8 mouse cellular contexts compared by ENCODE assay signal in genomic region chr3:89522450-89523128, GRCm38 (mm10). TPM values are rescaled to one million over a fixed set of nuclear protein-coding genes. Genes with fewer than 3 reads are reported as not detected.
DNase-seq lines count a peak whose midpoint lies in the region; ATAC-seq and TF ChIP-seq lines count a peak whose summit lies in the region.

No protein-coding gene starts in this region.

- H3K4me2 ChIP-seq in lung, embryonic 16.5 days (ENCODE audit: low read depth, low read length): peak overlapping the region; percentile 91; the same call in 1 of the 2 replicates
- H3K4me2 ChIP-seq in forebrain, postnatal 0 days (ENCODE audit: low read depth): peak overlapping the region; percentile 94
- H3K4me2 ChIP-seq in intestine, embryonic 14.5 days (ENCODE audit: low read length): peak overlapping the region; percentile 84

- H3K36me3 ChIP-seq in lung, embryonic 16.5 days (ENCODE audit: control insufficient read depth, insufficient read depth, low read length): no peaks in the 10 kb centered on the region
- H3K36me3 ChIP-seq in forebrain, postnatal 0 days (ENCODE audit: insufficient read depth): no peaks in the 10 kb centered on the region
- no peaks in the 10 kb centered on the region for H3K36me3 ChIP-seq in intestine, embryonic 14.5 days (ENCODE audit: control insufficient read depth, insufficient read depth, low read length)
- H3K36me3 ChIP-seq in small intestine, adult 2 months (ENCODE audit: control insufficient read depth, insufficient read depth, low read length): no peaks in the 10 kb centered on the region

- WGBS in lung, embryonic 16.5 days: 26% methylated on average over 6 of the region's 6 CpGs
- WGBS in forebrain, postnatal 0 days: 15% methylated on average over 6 of the region's 6 CpGs
- 28% methylated on average over 6 of the region's 6 CpGs for WGBS in intestine, embryonic 14.5 days
- 47% methylated on average over 6 of the region's 6 CpGs for WGBS in small intestine, adult 2 months

- no peak for TF ChIP-seq CTCF in forebrain, postnatal 0 days (IDR thresholded peaks at IDR 0.05; ENCODE audit: low read depth)
- TF ChIP-seq CTCF in small intestine, adult 2 months (IDR thresholded peaks at IDR 0.05; ENCODE audit: extremely low read depth, insufficient read length, insufficient replicate concordance, low read depth, low read length): no peak

- H3K9me3 ChIP-seq in lung, embryonic 16.5 days (ENCODE audit: control insufficient read depth, low read length): no peaks in the 10 kb centered on the region
- H3K9me3 ChIP-seq in forebrain, postnatal 0 days (ENCODE audit: low read length): no peaks in the 10 kb centered on the region
- H3K9me3 ChIP-seq in intestine, embryonic 14.5 days (ENCODE audit: control insufficient read depth, low read length): no peaks in the 10 kb centered on the region

- peaks cover 37% of the 10 kb centered on the region for H3K4me1 ChIP-seq in lung, embryonic 16.5 days (replicated peaks; ENCODE audit: control insufficient read depth, insufficient read depth, low read length)
- H3K4me1 ChIP-seq in forebrain, postnatal 0 days (ENCODE audit: insufficient read depth): peaks cover 25% of the 10 kb centered on the region; the same call in 1 of the 2 replicates
- peaks cover 37% of the 10 kb centered on the region for H3K4me1 ChIP-seq in intestine, embryonic 14.5 days (replicated peaks; ENCODE audit: control insufficient read depth, insufficient read depth, low read length)
- H3K4me1 ChIP-seq in small intestine, adult 2 months (ENCODE audit: control insufficient read depth, insufficient read depth, insufficient read length, low read length): peaks cover 13% of the 10 kb centered on the region

- no peak overlapping the region for H3K4me3 ChIP-seq in lung, embryonic 16.5 days (ENCODE audit: low read length)
- peak overlapping the region; percentile 55 for H3K4me3 ChIP-seq in forebrain, postnatal 0 days (ENCODE audit: low read depth, low read length)
- H3K4me3 ChIP-seq in intestine, embryonic 14.5 days (ENCODE audit: low read depth, low read length): peak overlapping the region; percentile 48
- H3K4me3 ChIP-seq in small intestine, adult 2 months (ENCODE audit: low read depth, low read length): peak overlapping the region; percentile 47

- no peak for ATAC-seq in lung, embryonic 16.5 days (ENCODE audit: low read depth)
- ATAC-seq in forebrain, postnatal 0 days: no peak
- ATAC-seq in intestine, embryonic 14.5 days (replicated peaks; ENCODE audit: low FRiP score, low TSS enrichment, low read depth): no peak
- no peak for ATAC-seq in frontal cortex, adult (ENCODE audit: low TSS enrichment)

- no peak overlapping the region for H3K9ac ChIP-seq in lung, embryonic 16.5 days (ENCODE audit: low read length)
- H3K9ac ChIP-seq in forebrain, postnatal 0 days: peak overlapping the region; percentile 63
- H3K9ac ChIP-seq in intestine, embryonic 14.5 days (ENCODE audit: low read length): 0 out of 2 replicates have a peak overlapping the region, but pooled peaks have one; percentile 3

- no peak overlapping the region for H3K27ac ChIP-seq in lung, embryonic 16.5 days (ENCODE audit: low read length)
- peak overlapping the region; percentile 69 for H3K27ac ChIP-seq in forebrain, postnatal 0 days (ENCODE audit: low read depth, low read length)
- no peak overlapping the region for H3K27ac ChIP-seq in intestine, embryonic 14.5 days (ENCODE audit: low read depth)
- no peak overlapping the region for H3K27ac ChIP-seq in small intestine, adult 2 months (ENCODE audit: insufficient read depth, low read depth, low read length)

- peaks cover 22% of the 10 kb centered on the region for H3K27me3 ChIP-seq in lung, embryonic 16.5 days (ENCODE audit: control insufficient read depth, insufficient read depth, low read depth, low read length)
- no peaks in the 10 kb centered on the region for H3K27me3 ChIP-seq in forebrain, postnatal 0 days (ENCODE audit: insufficient read depth, low read length)
- peaks cover 11% of the 10 kb centered on the region; the same call in 1 of the 2 replicates for H3K27me3 ChIP-seq in intestine, embryonic 14.5 days (replicated peaks; ENCODE audit: control insufficient read depth, insufficient read depth, low read length)
- H3K27me3 ChIP-seq in small intestine, adult 2 months (ENCODE audit: control insufficient read depth, insufficient read depth, low read length): peaks cover 16% of the 10 kb centered on the region

- TF ChIP-seq POLR2A in small intestine, adult 2 months (IDR thresholded peaks at IDR 0.05; ENCODE audit: low read depth, low read length): no peak

- no peak for DNase-seq in lung, postnatal 25 days (ENCODE audit: low spot score)
- DNase-seq in forebrain, postnatal 0 days: peak; percentile 39
- no peak for DNase-seq in intestine, embryonic 14.5 days (ENCODE audit: low spot score)
- DNase-seq in cerebellum, adult 9-11 months: no peak
- DNase-seq in thymus, postnatal 14 days: no peak

RNA-seq across cellular contexts. Expression of gene Kcnn3, which starts 2.6 kb away (rescaled TPM):
- polyA plus RNA-seq in lung, embryonic 16.5 days (2015; fragmentation: Nextera tagmentation; extraction: Ambion mirVana): 0.68 and 1.1 TPM in 2 replicates
- 11.5 and 13.6 TPM in 2 replicates for total RNA-seq in forebrain, postnatal 0 days (2014; rRNA removed)
- 3.0 and 5.1 TPM in 2 replicates for polyA plus RNA-seq in forebrain, postnatal 0 days (2015; fragmentation: Nextera tagmentation; extraction: Ambion mirVana)
- 5.6 and 6.3 TPM in 2 replicates for polyA plus RNA-seq in intestine, embryonic 14.5 days (2014; fragmentation: Nextera tagmentation; extraction: Ambion mirVana)
- 3.3 and 4.6 TPM in 2 replicates for polyA plus RNA-seq in small intestine, adult 2 months (2012; rRNA removed)
